In the genomic region with DNA sequence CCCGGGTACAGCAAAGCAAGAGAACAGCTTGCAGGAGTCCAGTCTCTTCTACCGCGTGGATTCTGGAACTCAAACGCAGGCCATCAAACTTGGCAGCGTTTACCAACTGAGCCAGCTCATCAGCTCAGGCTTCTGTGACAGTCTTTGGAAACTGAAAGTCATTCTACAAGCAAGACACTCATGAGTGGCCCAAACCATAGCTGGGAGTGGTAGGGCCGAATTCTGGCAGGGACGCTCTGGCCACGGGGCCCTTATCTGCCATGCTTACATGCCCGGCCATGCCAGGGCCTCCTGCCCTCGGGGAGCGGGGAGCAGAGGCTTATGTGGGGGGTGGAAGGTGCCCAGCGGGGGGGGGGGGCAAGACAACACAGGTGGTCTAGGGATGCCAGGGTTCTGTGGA, we compare ENCODE assay signal across 9 mouse cellular contexts. TPM values are rescaled to one million over a fixed set of nuclear protein-coding genes. Genes with fewer than 3 reads are reported as not detected.
DNase-seq lines count a peak whose midpoint lies in the region; ATAC-seq and TF ChIP-seq lines count a peak whose summit lies in the region.
"Had no signal": no experiment of that assay in that cellular context is flagged by ENCODE, and none has a peak within 500 bp of the region (broad histone marks: within the 10 kb centered on the region; RNA-seq: fewer than 3 reads in every experiment).

No protein-coding gene starts in this region.

- no peak overlapping the region for H3K4me2 ChIP-seq in liver, embryonic 15.5 days

- no peak overlapping the region for H3K4me3 ChIP-seq in layer of hippocampus, adult 2 months
- peak overlapping the region; percentile 21 for H3K4me3 ChIP-seq in embryonic facial prominence, embryonic 10.5 days
- no peak overlapping the region for H3K4me3 ChIP-seq in liver, embryonic 15.5 days (replicated peaks)

- peak overlapping the region; percentile 77; the same call in 1 of the 2 replicates for H3K27ac ChIP-seq in layer of hippocampus, adult 2 months
- H3K27ac ChIP-seq in embryonic facial prominence, embryonic 10.5 days (replicated peaks), result peak overlapping the region; percentile 82
- H3K27ac ChIP-seq in liver, embryonic 15.5 days (replicated peaks), result peak overlapping the region; percentile 62; the same call in 1 of the 2 replicates

- DNase-seq in layer of hippocampus, adult 2 months (ENCODE audit: low spot score in 2 of 2), result no peak
- DNase-seq in layer of hippocampus, postnatal 14 days (ENCODE audit: low spot score in 2 of 2), result no peak
- no peak for DNase-seq in embryonic facial prominence, embryonic 10.5 days (ENCODE audit: low spot score)
- DNase-seq in heart, postnatal 10 days, result peak; percentile 45 to 54
- DNase-seq in urinary bladder, postnatal 36 days (ENCODE audit: low spot score in 2 of 2), result no peak
- DNase-seq in layer of hippocampus, postnatal 10 days (ENCODE audit: low spot score in 2 of 2), result no peak
- DNase-seq in urinary bladder, adult 2 months (ENCODE audit: low spot score), result no peak
- DNase-seq: cerebellum, postnatal 14 days had no signal

- no peak for ATAC-seq in liver, embryonic 15.5 days (ENCODE audit: insufficient read depth)

- intact Hi-C loops in heart, postnatal 10 days (cut with DNase I), result no loop called here

- H3K9me3 ChIP-seq in embryonic facial prominence, embryonic 10.5 days, result no peaks in the 10 kb centered on the region
- no peaks in the 10 kb centered on the region for H3K9me3 ChIP-seq in liver, embryonic 15.5 days (replicated peaks)

- H3K27me3 ChIP-seq in embryonic facial prominence, embryonic 10.5 days (replicated peaks; ENCODE audit: low read depth, poor library complexity, severe bottlenecking), result peaks cover 37% of the 10 kb centered on the region
- peaks cover 30% of the 10 kb centered on the region for H3K27me3 ChIP-seq in liver, embryonic 15.5 days

- peaks cover 85% of the 10 kb centered on the region for H3K4me1 ChIP-seq in embryonic facial prominence, embryonic 10.5 days
- H3K4me1 ChIP-seq in liver, embryonic 15.5 days (replicated peaks), result peaks cover 82% of the 10 kb centered on the region

- H3K9ac ChIP-seq in liver, embryonic 15.5 days, result no peak overlapping the region

- TF ChIP-seq CTCF in layer of hippocampus, adult 2 months (conservative IDR thresholded peaks at IDR 0.05), result no peak

- no peaks in the 10 kb centered on the region for H3K36me3 ChIP-seq in embryonic facial prominence, embryonic 10.5 days (replicated peaks)
- H3K36me3 ChIP-seq in liver, embryonic 15.5 days (replicated peaks), result no peaks in the 10 kb centered on the region

- 73% methylated on average over 12 of the region's 12 CpGs for WGBS in embryonic facial prominence, embryonic 10.5 days
- WGBS in liver, embryonic 15.5 days (ENCODE audit: insufficient replicate concordance), result 58% methylated on average over 12 of the region's 12 CpGs

RNA-seq across cellular contexts. Expression of a gene that starts 16.8 kb away (rescaled TPM):
- total RNA-seq in layer of hippocampus, adult 2 months (2021), result 100 to 1,000 TPM; 417 to 440 TPM
- total RNA-seq in layer of hippocampus, postnatal 14 days (2021), result 100 to 1,000 TPM; 287 to 295 TPM
- polyA plus RNA-seq in embryonic facial prominence, embryonic 10.5 days (2016; fragmentation: Nextera tagmentation; extraction: Ambion mirVana), result 74.2 and 76.8 TPM in 2 replicates
- total RNA-seq in heart, postnatal 10 days (2021), result 10 to 100 TPM; 96.6 to 99.5 TPM
- 83.9 and 93.0 TPM in 2 replicates for polyA plus RNA-seq in liver, embryonic 15.5 days (2015; fragmentation: Nextera tagmentation; extraction: Ambion mirVana)
- total RNA-seq in layer of hippocampus, postnatal 10 days (2021), result 100 to 1,000 TPM; 199 to 238 TPM
- 119 and 147 TPM in 2 replicates for polyA plus RNA-seq in urinary bladder, adult 2 months (2012; rRNA removed)

RNA-seq across cellular contexts. Expression of a gene that starts 23.4 kb away (rescaled TPM):
- total RNA-seq in layer of hippocampus, adult 2 months (2021), result 1 to 10 TPM; 4.6 to 7.2 TPM
- 1 to 10 TPM; 5.7 to 7.8 TPM for total RNA-seq in layer of hippocampus, postnatal 14 days (2021)
- 4.5 and 4.7 TPM in 2 replicates for polyA plus RNA-seq in embryonic facial prominence, embryonic 10.5 days (2016; fragmentation: Nextera tagmentation; extraction: Ambion mirVana)
- 10 to 100 TPM; 43.3 to 49.7 TPM for total RNA-seq in heart, postnatal 10 days (2021)
- polyA plus RNA-seq in liver, embryonic 15.5 days (2015; fragmentation: Nextera tagmentation; extraction: Ambion mirVana), result 5.4 and 7.6 TPM in 2 replicates
- 1 to 10 TPM; 6.4 to 7.2 TPM for total RNA-seq in layer of hippocampus, postnatal 10 days (2021)
- 33.1 and 40.7 TPM in 2 replicates for polyA plus RNA-seq in urinary bladder, adult 2 months (2012; rRNA removed)

RNA-seq across cellular contexts. Expression of a gene that starts 25.8 kb away (rescaled TPM):
- 1 to 10 TPM; 1.3 to 2.1 TPM for total RNA-seq in layer of hippocampus, adult 2 months (2021)
- 1 to 10 TPM; 1.3 to 2.1 TPM for total RNA-seq in layer of hippocampus, postnatal 14 days (2021)
- polyA plus RNA-seq in embryonic facial prominence, embryonic 10.5 days (2016; fragmentation: Nextera tagmentation; extraction: Ambion mirVana), result 2.9 TPM in 2 replicates
- total RNA-seq in heart, postnatal 10 days (2021), result 1 to 10 TPM in 1 of 2 experiments, under 1 TPM in 1; 0.52 to 1.0 TPM
- 21.4 and 23.3 TPM in 2 replicates for polyA plus RNA-seq in liver, embryonic 15.5 days (2015; fragmentation: Nextera tagmentation; extraction: Ambion mirVana)
- total RNA-seq in layer of hippocampus, postnatal 10 days (2021), result 1 to 10 TPM; 1.3 TPM
- 4.5 and 5.6 TPM in 2 replicates for polyA plus RNA-seq in urinary bladder, adult 2 months (2012; rRNA removed)

RNA-seq across cellular contexts. Expression of a gene that starts 27.4 kb away (rescaled TPM):
- total RNA-seq in layer of hippocampus, adult 2 months (2021), result 1 to 10 TPM; 6.9 to 7.7 TPM
- total RNA-seq in layer of hippocampus, postnatal 14 days (2021), result 1 to 10 TPM; 6.0 to 6.6 TPM
- 1.9 and 2.3 TPM in 2 replicates for polyA plus RNA-seq in embryonic facial prominence, embryonic 10.5 days (2016; fragmentation: Nextera tagmentation; extraction: Ambion mirVana)
- total RNA-seq in heart, postnatal 10 days (2021), result 1 to 10 TPM; 5.4 to 6.3 TPM
- polyA plus RNA-seq in liver, embryonic 15.5 days (2015; fragmentation: Nextera tagmentation; extraction: Ambion mirVana), result 1.2 and 1.5 TPM in 2 replicates
- total RNA-seq in layer of hippocampus, postnatal 10 days (2021), result 1 to 10 TPM; 5.3 to 5.5 TPM
- 9.6 and 11.8 TPM in 2 replicates for polyA plus RNA-seq in urinary bladder, adult 2 months (2012; rRNA removed)

RNA-seq across cellular contexts. Expression of a gene that starts 35.1 kb away (rescaled TPM):
- 10 to 100 TPM; 64.6 to 66.8 TPM for total RNA-seq in layer of hippocampus, adult 2 months (2021)
- total RNA-seq in layer of hippocampus, postnatal 14 days (2021), result 10 to 100 TPM; 55.3 to 63.7 TPM
- polyA plus RNA-seq in embryonic facial prominence, embryonic 10.5 days (2016; fragmentation: Nextera tagmentation; extraction: Ambion mirVana), result 108 and 117 TPM in 2 replicates
- 10 to 100 TPM; 55.9 to 56.8 TPM for total RNA-seq in heart, postnatal 10 days (2021)
- polyA plus RNA-seq in liver, embryonic 15.5 days (2015; fragmentation: Nextera tagmentation; extraction: Ambion mirVana), result 48.8 and 51.1 TPM in 2 replicates
- 10 to 100 TPM; 55.6 to 64.8 TPM for total RNA-seq in layer of hippocampus, postnatal 10 days (2021)
- 21.4 and 29.3 TPM in 2 replicates for polyA plus RNA-seq in urinary bladder, adult 2 months (2012; rRNA removed)

Comparison
In these comparisons a context has a peak if more than half of its experiments do, and no peak if none do; other contexts are left out.
1. DNase-seq: peak in heart, postnatal 10 days (2 of 2); none in layer of hippocampus, adult 2 months (0 of 2), layer of hippocampus, postnatal 14 days (0 of 2), embryonic facial prominence, embryonic 10.5 days (single experiment), urinary bladder, postnatal 36 days (0 of 2), layer of hippocampus, postnatal 10 days (0 of 2) and urinary bladder, adult 2 months (single experiment).
2. RNA of a gene that starts 23.4 kb away (total RNA-seq): 43.3 to 49.7 TPM in heart, postnatal 10 days; 5.7 to 7.8 TPM in layer of hippocampus, postnatal 14 days, 4.6 to 7.2 TPM in layer of hippocampus, adult 2 months and 6.4 to 7.2 TPM in layer of hippocampus, postnatal 10 days; every median in the first group is over 4 times any median in the second.
3. Peak in every context shown above with its lines, with median percentiles within 50 percentile points of each other: H3K27ac ChIP-seq.